In genomic region chr2:168669762-168670161, GRCm38 (mm10) we compare ENCODE assay signal across 11 mouse cellular contexts.
DNase-seq lines count a peak whose midpoint lies in the region; ATAC-seq and TF ChIP-seq lines count a peak whose summit lies in the region.
"Had no signal": no experiment of that assay in that cellular context is flagged by ENCODE, and none has a peak within 500 bp of the region (broad histone marks: within the 10 kb centered on the region; RNA-seq: fewer than 3 reads in every experiment).

No protein-coding gene starts in this region.

- peak; percentile 29; the same call in 1 of the 2 replicates for TF ChIP-seq CTCF in cerebellum, adult 2 months (IDR thresholded peaks at IDR 0.05; ENCODE audit: borderline replicate concordance, insufficient read depth, low read depth, low read length)
- peak; percentile 41; the same call in 1 of the 2 replicates for TF ChIP-seq CTCF in kidney, postnatal 0 days (IDR thresholded peaks at IDR 0.05; ENCODE audit: low read depth)

- no peak overlapping the region for H3K4me2 ChIP-seq in kidney, postnatal 0 days (ENCODE audit: low read length)
- H3K4me2 ChIP-seq in kidney, embryonic 15.5 days: no peak overlapping the region
- H3K4me2 ChIP-seq in limb, embryonic 14.5 days (replicated peaks; ENCODE audit: low read depth, low read length, severe bottlenecking): no peak overlapping the region
- H3K4me2 ChIP-seq in hindbrain, embryonic 14.5 days (replicated peaks): no peak overlapping the region
- H3K4me2 ChIP-seq: neural tube, embryonic 12.5 days had no signal

- DNase-seq in cerebellum, adult 2 months: peak in 1 of 2 experiments; percentile 52
- DNase-seq in cerebellum, adult 9-10 months: no peak
- DNase-seq in kidney, postnatal 0 days (ENCODE audit: low spot score): peak; percentile 20
- DNase-seq in right cerebral cortex, adult 2 months (ENCODE audit: low spot score in 2 of 2): peak; percentile 45 to 61
- DNase-seq in right cerebral cortex, postnatal 25 days: no peak
- peak; percentile 14 for DNase-seq in limb, embryonic 14.5 days (ENCODE audit: low spot score)
- no peak for DNase-seq in hindbrain, embryonic 14.5 days (ENCODE audit: low spot score)
- DNase-seq: B cell, adult 2 months; gastrocnemius, postnatal 25 days had no signal

- no peak for TF ChIP-seq POLR2A in cerebellum, adult 2 months (IDR thresholded peaks at IDR 0.05; ENCODE audit: borderline replicate concordance, insufficient read depth, low read length)
- no peak for TF ChIP-seq POLR2A in limb, embryonic 14.5 days (IDR thresholded peaks at IDR 0.05; ENCODE audit: borderline replicate concordance, extremely low read depth, insufficient read depth, insufficient read length)

- WGBS in cerebellum, adult 2 months: 34% methylated on average over 13 of the region's 13 CpGs
- 57% methylated on average over 13 of the region's 13 CpGs for WGBS in kidney, postnatal 0 days
- 56% methylated on average over 13 of the region's 13 CpGs for WGBS in kidney, embryonic 15.5 days
- WGBS in limb, embryonic 14.5 days: 25% methylated on average over 13 of the region's 13 CpGs
- 76% methylated on average over 13 of the region's 13 CpGs for WGBS in hindbrain, embryonic 14.5 days

- H3K27me3 ChIP-seq in cerebellum, adult 2 months (ENCODE audit: control insufficient read depth, insufficient read depth, low read length): no peaks in the 10 kb centered on the region
- H3K27me3 ChIP-seq in kidney, postnatal 0 days (ENCODE audit: insufficient read depth, low read length): no peaks in the 10 kb centered on the region
- no peaks in the 10 kb centered on the region for H3K27me3 ChIP-seq in kidney, embryonic 15.5 days
- H3K27me3 ChIP-seq in limb, embryonic 14.5 days (ENCODE audit: control insufficient read depth, insufficient read depth, low read length): no peaks in the 10 kb centered on the region
- H3K27me3 ChIP-seq in hindbrain, embryonic 14.5 days (ENCODE audit: control insufficient read depth, insufficient read depth, low read length): no peaks in the 10 kb centered on the region
- H3K27me3 ChIP-seq: neural tube, embryonic 12.5 days had no signal

- 0 out of 2 replicates have a peak, but pooled peaks cover 3% of the 10 kb centered on the region for H3K36me3 ChIP-seq in kidney, postnatal 0 days (ENCODE audit: insufficient read depth, low read length)
- peaks cover 6% of the 10 kb centered on the region; the same call in 1 of the 2 replicates for H3K36me3 ChIP-seq in kidney, embryonic 15.5 days
- H3K36me3 ChIP-seq in limb, embryonic 14.5 days (ENCODE audit: control insufficient read depth, insufficient read depth, low read length): peaks cover 36% of the 10 kb centered on the region
- peaks cover 75% of the 10 kb centered on the region for H3K36me3 ChIP-seq in hindbrain, embryonic 14.5 days (replicated peaks; ENCODE audit: control insufficient read depth, insufficient read depth)

- H3K4me3 ChIP-seq in cerebellum, adult 2 months (replicated peaks; ENCODE audit: insufficient read depth, low read depth, low read length): no peak overlapping the region
- H3K4me3 ChIP-seq in kidney, postnatal 0 days (replicated peaks; ENCODE audit: low read depth, low read length): no peak overlapping the region
- no peak overlapping the region for H3K4me3 ChIP-seq in kidney, embryonic 15.5 days (replicated peaks)
- H3K4me3 ChIP-seq in limb, embryonic 14.5 days (replicated peaks; ENCODE audit: low read length): no peak overlapping the region
- no peak overlapping the region for H3K4me3 ChIP-seq in hindbrain, embryonic 14.5 days (replicated peaks; ENCODE audit: low read length)
- H3K4me3 ChIP-seq: neural tube, embryonic 12.5 days had no signal

- no peak overlapping the region for H3K9ac ChIP-seq in kidney, postnatal 0 days (ENCODE audit: low read depth, low read length)
- H3K9ac ChIP-seq in kidney, embryonic 15.5 days: no peak overlapping the region
- H3K9ac ChIP-seq in limb, embryonic 14.5 days (ENCODE audit: low read depth, low read length, severe bottlenecking): no peak overlapping the region
- no peak overlapping the region for H3K9ac ChIP-seq in hindbrain, embryonic 14.5 days
- H3K9ac ChIP-seq: neural tube, embryonic 12.5 days had no signal

- no peaks in the 10 kb centered on the region for H3K9me3 ChIP-seq in kidney, postnatal 0 days (replicated peaks; ENCODE audit: low read length)
- no peaks in the 10 kb centered on the region for H3K9me3 ChIP-seq in kidney, embryonic 15.5 days (replicated peaks)
- no peaks in the 10 kb centered on the region for H3K9me3 ChIP-seq in limb, embryonic 14.5 days (ENCODE audit: control insufficient read depth, low read length)
- no peaks in the 10 kb centered on the region for H3K9me3 ChIP-seq in hindbrain, embryonic 14.5 days (ENCODE audit: control insufficient read depth, low read length)
- H3K9me3 ChIP-seq: neural tube, embryonic 12.5 days had no signal

- no peak for ATAC-seq in kidney, postnatal 0 days (replicated peaks; ENCODE audit: low FRiP score, low read depth)
- ATAC-seq in kidney, embryonic 15.5 days (replicated peaks; ENCODE audit: low FRiP score): no peak
- ATAC-seq in limb, embryonic 14.5 days (ENCODE audit: low FRiP score, low read depth): no peak
- ATAC-seq in hindbrain, embryonic 14.5 days (ENCODE audit: low FRiP score): no peak

- H3K27ac ChIP-seq in cerebellum, adult 2 months (ENCODE audit: insufficient read depth, low read length): 0 out of 2 replicates have a peak overlapping the region, but pooled peaks have one; percentile 20
- no peak overlapping the region for H3K27ac ChIP-seq in kidney, postnatal 0 days
- no peak overlapping the region for H3K27ac ChIP-seq in kidney, embryonic 15.5 days
- no peak overlapping the region for H3K27ac ChIP-seq in limb, embryonic 14.5 days (replicated peaks; ENCODE audit: low read depth, low read length)
- H3K27ac ChIP-seq in hindbrain, embryonic 14.5 days: no peak overlapping the region
- H3K27ac ChIP-seq: neural tube, embryonic 12.5 days had no signal

- H3K4me1 ChIP-seq in cerebellum, adult 2 months (ENCODE audit: control insufficient read depth, insufficient read depth, low read length): peaks cover 54% of the 10 kb centered on the region
- H3K4me1 ChIP-seq in kidney, postnatal 0 days (replicated peaks; ENCODE audit: insufficient read depth, low read length): no peaks in the 10 kb centered on the region
- H3K4me1 ChIP-seq in kidney, embryonic 15.5 days: 0 out of 2 replicates have a peak, but pooled peaks cover 5% of the 10 kb centered on the region
- H3K4me1 ChIP-seq in limb, embryonic 14.5 days (ENCODE audit: control insufficient read depth, insufficient read depth, low read length): no peaks in the 10 kb centered on the region
- no peaks in the 10 kb centered on the region for H3K4me1 ChIP-seq in hindbrain, embryonic 14.5 days (replicated peaks; ENCODE audit: control insufficient read depth, insufficient read depth, low read length)
- H3K4me1 ChIP-seq: neural tube, embryonic 12.5 days had no signal

Comparison
In these comparisons a context has a peak if more than half of its experiments do, and no peak if none do; other contexts are left out.
1. DNase-seq: peak in kidney, postnatal 0 days (single experiment), right cerebral cortex, adult 2 months (2 of 2) and limb, embryonic 14.5 days (single experiment); none in cerebellum, adult 9-10 months (single experiment), right cerebral cortex, postnatal 25 days (single experiment) and hindbrain, embryonic 14.5 days (single experiment).